Mouse (Mus musculus): ENCODE measurements around the gene Rbm33.

Rbm33 gene

GRCm38 (mm10) chr5:28413533-28413932 lies 96.6 kb downstream of the Rbm33 start:
- no peak for DNase-seq

GRCm38 (mm10) chr5:28414076-28414475 lies 97.2 kb downstream of the Rbm33 start:
- no peak for DNase-seq

- DNase-seq = no peak
These were observed 99.1 kb downstream of the Rbm33 start for GRCm38 (mm10) chr5:28416029-28416428.

GRCm38 (mm10) chr5:28418734-28419133 lies 101.8 kb downstream of the Rbm33 start:
- DNase-seq = no peak

- no peak for DNase-seq
These were observed 102.8 kb downstream of the Rbm33 start for GRCm38 (mm10) chr5:28419640-28420265.

GRCm38 (mm10) chr5:28423781-28424180 lies 106.9 kb downstream of the Rbm33 start:
- no peak for DNase-seq

GRCm38 (mm10) chr5:28425926-28426325 lies 109.0 kb downstream of the Rbm33 start:
- DNase-seq = no peak

- DNase-seq = no peak
These were observed 133.4 kb downstream of the Rbm33 start for GRCm38 (mm10) chr5:28450126-28450890.

GRCm38 (mm10) chr5:28451053-28451638 lies 134.2 kb downstream of the Rbm33 start:
- DNase-seq = peak; percentile 60

- no peak for DNase-seq
These were observed 136.2 kb downstream of the Rbm33 start for GRCm38 (mm10) chr5:28453086-28453485.

- DNase-seq = no peak
These were observed 136.6 kb downstream of the Rbm33 start for GRCm38 (mm10) chr5:28453523-28453922.

- no peak for DNase-seq
These were observed 137.6 kb downstream of the Rbm33 start for GRCm38 (mm10) chr5:28454546-28454945.

GRCm38 (mm10) chr5:28455721-28456120 lies 138.8 kb downstream of the Rbm33 start:
- no peak for DNase-seq

- DNase-seq = no peak
These were observed 139.4 kb downstream of the Rbm33 start for GRCm38 (mm10) chr5:28456366-28456765.

- DNase-seq = no peak
These were observed 141.2 kb downstream of the Rbm33 start for GRCm38 (mm10) chr5:28457921-28458641.

GRCm38 (mm10) chr5:28458821-28459240 lies 141.9 kb downstream of the Rbm33 start:
- DNase-seq = no peak

- DNase-seq = no peak
These were observed 142.7 kb downstream of the Rbm33 start for GRCm38 (mm10) chr5:28459456-28460225.

GRCm38 (mm10) chr5:28460556-28461350 lies 143.8 kb downstream of the Rbm33 start:
- no peak for DNase-seq

- no peak for DNase-seq
These were observed 144.5 kb downstream of the Rbm33 start for GRCm38 (mm10) chr5:28461376-28461775.

- DNase-seq = no peak
These were observed 146.0 kb downstream of the Rbm33 start for GRCm38 (mm10) chr5:28462741-28463590.

GRCm38 (mm10) chr5:28463656-28464055 lies 146.7 kb downstream of the Rbm33 start:
- DNase-seq = no peak

Data from layer of hippocampus, adult 9-11 months (tissue).